Mouse (Mus musculus) heart, adult 2 months (tissue): Measurements from ENCODE around the gene Gm13277.
"Not testable (repeated sequence)": the region's sequence is repeated elsewhere in the genome, so short reads cannot be mapped to it uniquely, and the experiment has no call there.

Experiments
- CTCF ChIP-seq: fragments of 200-600 bp; IDR thresholded peaks from 2 replicates; pipeline ENCODE4 v1.8.1; 2022; ENCODE audit warnings: antibody characterized with exemption, mild to moderate bottlenecking, moderate library complexity
- POLR2A ChIP-seq: fragments of 200-500 bp; IDR thresholded peaks from 2 replicates; pipeline ENCODE4 v1.6.1; 2011; ENCODE audit warnings: mild to moderate bottlenecking, low read depth, low read length, control low read depth; ENCODE audit not compliant: insufficient read depth

DNA sequence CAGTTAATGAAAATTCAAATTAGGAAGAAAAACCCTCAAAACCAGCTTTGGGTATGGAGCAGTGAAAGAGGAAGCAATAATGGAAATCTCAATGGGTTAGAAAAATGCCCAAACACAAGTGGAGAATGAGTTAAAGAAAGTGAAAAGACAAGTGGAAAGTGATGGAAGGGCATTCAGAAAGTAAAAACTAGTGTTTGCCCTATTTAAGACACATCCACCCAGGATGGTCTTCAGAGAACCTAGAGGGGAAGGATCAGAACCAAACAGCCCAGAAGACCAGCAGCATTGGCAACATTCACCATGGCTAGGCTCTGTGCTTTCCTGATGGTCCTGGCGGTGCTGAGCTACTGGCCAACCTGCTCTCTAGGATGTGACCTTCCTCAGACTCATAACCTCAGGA is 46.8 kb downstream of the Gm13277 start, which contains the start of gene Ifna5:
- TF ChIP-seq CTCF, POLR2A: not testable (repeated sequence)
